Mouse (Mus musculus) bone marrow, adult 2 months (tissue): ENCODE results near the gene Cd46.

Source experiments
- CTCF ChIP-seq: fragments of 200-500 bp; IDR thresholded peaks from 2 replicates; pipeline ENCODE4 v1.5.1; 2011; ENCODE audit warnings: low read length, control low read depth; ENCODE audit not compliant: control insufficient read depth, insufficient read depth
- POLR2A ChIP-seq: fragments of 200-500 bp; IDR thresholded peaks from 2 replicates; pipeline ENCODE4 v1.6.1; 2011; ENCODE audit warnings: low read depth, mild to moderate bottlenecking, control low read depth, low read length, borderline replicate concordance; ENCODE audit not compliant: control insufficient read depth

DNA sequence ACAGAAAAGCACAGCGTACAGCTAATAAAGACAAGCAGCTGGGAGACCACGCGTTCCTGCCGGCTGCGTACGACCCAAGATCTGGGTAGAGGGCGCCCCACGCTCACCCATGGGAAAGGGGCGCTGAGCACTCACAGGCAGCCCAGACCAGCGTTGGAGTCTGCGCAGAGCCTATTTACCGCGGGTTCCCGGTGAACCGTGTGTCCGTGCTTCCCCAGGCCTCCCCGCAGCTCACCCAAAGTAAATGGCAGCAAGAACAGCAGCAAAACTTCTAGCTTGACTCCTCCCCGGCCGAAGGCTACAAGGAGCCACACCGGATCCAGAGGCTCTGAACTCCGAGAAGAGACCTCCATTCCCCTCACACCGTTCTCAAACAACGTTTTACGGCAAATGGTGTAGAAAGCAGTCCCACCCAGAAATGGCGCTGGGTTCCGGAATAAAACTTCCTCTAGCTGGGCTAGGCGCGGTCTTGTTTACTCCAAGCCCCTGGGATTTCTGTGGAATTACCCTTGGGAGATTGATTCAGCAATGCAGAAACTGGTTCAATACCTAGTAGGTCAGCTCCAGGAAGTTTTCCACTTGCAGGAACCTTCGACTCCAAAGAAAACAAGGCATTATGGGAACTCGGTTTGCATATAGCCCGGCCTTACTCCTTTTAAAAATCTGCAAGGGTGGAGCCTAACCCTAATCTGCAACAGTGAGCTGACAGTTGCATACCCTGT is 39.1 kb upstream of the Cd46 start, which contains the start of gene Cr1l:
- TF ChIP-seq POLR2A = peak; percentile 89; the same call in 1 of the 2 replicates
- peak; percentile 67; the same call in 1 of the 2 replicates for TF ChIP-seq CTCF
